10 mouse cellular contexts compared by ENCODE assay signal in the genomic region with DNA sequence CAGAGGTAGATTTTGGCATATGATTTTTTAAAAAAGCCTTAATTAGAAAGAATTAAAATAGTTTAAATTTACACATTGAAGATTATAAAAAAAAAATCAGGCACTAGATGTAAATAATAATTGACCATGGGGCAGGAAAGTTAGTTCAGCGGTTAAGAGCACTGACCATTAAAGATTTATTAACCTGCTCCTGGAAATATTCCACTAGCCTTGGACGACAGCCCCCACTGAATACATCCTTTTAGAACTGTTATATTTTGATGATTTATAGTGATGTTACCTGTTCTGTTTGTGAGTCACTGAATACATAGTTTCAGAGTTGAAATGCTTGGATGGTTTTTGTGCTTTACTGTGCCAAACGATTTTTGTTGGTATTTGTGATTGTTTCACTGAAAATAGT. TPM values are rescaled to one million over a fixed set of nuclear protein-coding genes. Genes with fewer than 3 reads are reported as not detected.
"Had no signal": no experiment of that assay in that cellular context is flagged by ENCODE, and none has a peak within 500 bp of the region (broad histone marks: within the 10 kb centered on the region; RNA-seq: fewer than 3 reads in every experiment).

No protein-coding gene starts in this region.

RNA-seq across cellular contexts. Expression of a gene that starts 11.9 kb away (rescaled TPM):
- total RNA-seq: neutrophil, adult 5-6 weeks had no signal
- polyA plus RNA-seq: neural tube, embryonic 13.5 days; neural tube, embryonic 14.5 days; neural tube, embryonic 15.5 days; small intestine, adult 2 months; spleen, adult 2 months; stomach, embryonic 14.5 days; stomach, embryonic 15.5 days; stomach, embryonic 16.5 days; testis, adult 2 months had no signal
